Mouse (Mus musculus): ENCODE measurements around the gene Rfx7.

GRCm38 (mm10) chr9:72530824-72531223 lies 1.2 kb upstream of the Rfx7 start:
- TF ChIP-seq CTCF (conservative IDR thresholded peaks at IDR 0.05; ENCODE audit: low read length) (no peak), NANOG (IDR thresholded peaks at IDR 0.05; ENCODE audit: borderline replicate concordance, low read length) (no peak), POU5F1 (IDR thresholded peaks at IDR 0.05; ENCODE audit: borderline replicate concordance, low read length) (no peak)

Data from E14TG2a.4 (cell line).